Mouse (Mus musculus) natural killer cell, adult 2 months (primary cell): ENCODE results near the gene Cypt2.
"Not testable (repeated sequence)": the region's sequence is repeated elsewhere in the genome, so short reads cannot be mapped to it uniquely, and the experiment has no call there.

ENCODE experiments used
- DNase-seq, 2 experiments: peaks; one replicate each; pipeline ENCODE4 v3.0.0; 2022; ENCODE audit warnings: low spot score in 2 of 2

The Cypt2 gene

DNA sequence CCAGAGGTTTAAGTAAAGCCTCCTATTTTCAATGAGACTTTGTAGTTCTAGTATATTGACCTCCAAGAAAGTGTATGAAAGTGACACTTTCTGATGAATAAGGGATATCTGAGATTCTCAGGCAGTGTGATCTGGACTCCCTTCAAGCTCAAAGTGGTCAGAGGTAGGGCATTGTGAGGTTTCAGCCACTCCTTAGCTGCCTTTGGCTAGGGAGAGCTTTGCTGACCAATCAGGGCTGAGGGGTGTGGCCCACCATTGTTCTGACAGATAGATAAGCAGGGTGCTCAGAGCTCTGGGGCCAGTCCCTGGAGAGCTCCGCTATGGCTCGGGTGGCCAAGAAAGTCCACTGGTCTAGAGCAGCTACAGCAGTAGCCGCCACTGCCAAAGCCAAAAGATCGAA lies at the start of gene Cypt2:
Cypt2 (plus strand) TSS at position 301 of the 400 bp plus-strand sequence.
- DNase-seq: not testable (repeated sequence)

DNA sequence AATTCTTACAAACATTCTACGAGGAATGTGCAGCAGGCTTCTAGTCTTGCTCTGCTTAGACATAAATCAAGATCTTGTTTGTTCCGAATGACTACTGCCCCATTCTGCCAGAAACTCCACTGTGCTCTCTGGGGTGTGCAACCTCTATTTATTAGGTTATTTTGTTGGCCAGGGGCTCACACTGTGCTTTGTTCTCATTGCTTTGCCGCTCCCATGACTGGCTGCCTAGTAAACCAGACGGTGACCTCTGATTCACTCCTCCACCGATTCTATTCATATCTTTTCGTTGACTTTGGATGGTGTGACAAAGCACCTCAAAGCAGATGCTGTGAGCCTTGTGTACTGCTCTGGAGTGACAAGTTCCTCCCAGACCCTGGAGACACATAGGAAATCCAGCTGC lies 46.7 kb downstream of the Cypt2 start:
- DNase-seq: no peak
